Mouse (Mus musculus) CD4-positive, CD25-positive, alpha-beta regulatory T cell, adult 4 months (primary cell): ENCODE data around the gene Bbx. TPM values are rescaled to one million over a fixed set of nuclear protein-coding genes. Genes with fewer than 3 reads are reported as not detected.

Experiments used
- ATAC-seq: one replicate; pipeline ENCODE4 v1.8.0; 2017
- polyA plus RNA-seq, 2 experiments: library from polyadenylated mRNA; unstranded; fragments of 100-300 nt; shearing (Covaris generic); gene quantifications; one replicate each; pipeline ENCODE4 v1.2.1; 2017

Bbx gene
- polyA plus RNA-seq, 2 experiments from 2014 or later, result 54.7 to 65.5 TPM

GRCm38 (mm10) chr16:50149606-50150005 lies 282.6 kb downstream of the Bbx start:
- ATAC-seq, result no peak

GRCm38 (mm10) chr16:50147900-50148299 lies 284.3 kb downstream of the Bbx start:
- ATAC-seq, result no peak

Other genes starting within 250 kb of the Bbx start
- not detected for gene Ccdc54, start 158.8 kb upstream of the Bbx start, polyA plus RNA-seq